Mouse (Mus musculus): ENCODE data around the gene Nphp1. TPM values are rescaled to one million over a fixed set of nuclear protein-coding genes. Genes with fewer than 3 reads are reported as not detected.

Gene Nphp1
- polyA plus RNA-seq, 1 experiment from 2014 or later: 34.2 TPM

- DNase-seq (ENCODE audit: low spot score): no peak
- Histone ChIP-seq H3K4me3 (ENCODE audit: low read depth, low read length) (no peak overlapping the region), H3K4me2 (ENCODE audit: low read depth, low read length) (no peak overlapping the region), H3K9me3 (replicated peaks; ENCODE audit: control insufficient read depth, low read length) (no peaks in the 10 kb centered on the region), H3K27me3 (ENCODE audit: control insufficient read depth, insufficient read depth, low read length) (no peaks in the 10 kb centered on the region), H3K9ac (replicated peaks; ENCODE audit: low read length) (no peak overlapping the region), H3K36me3 (replicated peaks; ENCODE audit: control insufficient read depth, insufficient read depth, low read depth, low read length) (no peaks in the 10 kb centered on the region), H3K27ac (replicated peaks; ENCODE audit: low read depth, low read length) (no peak overlapping the region), H3K4me1 (ENCODE audit: control insufficient read depth, insufficient read depth, low read length) (no peaks in the 10 kb centered on the region)
- 82% methylated on average over 5 of the region's 5 CpGs for WGBS
- ATAC-seq (replicated peaks; ENCODE audit: insufficient number of reproducible peaks, low FRiP score, low TSS enrichment, low read depth): no peak
Measured at GRCm38 (mm10) chr2:127759157-127759880, 29.4 kb downstream of the Nphp1 start.

GRCm38 (mm10) chr2:127757171-127757570 is 31.5 kb downstream of the Nphp1 start:
- DNase-seq (ENCODE audit: low spot score) (no peak), ATAC-seq (replicated peaks; ENCODE audit: insufficient number of reproducible peaks, low FRiP score, low TSS enrichment, low read depth) (no peak)
- H3K4me3 ChIP-seq (ENCODE audit: low read depth, low read length): no peak overlapping the region
- no peaks in the 10 kb centered on the region for H3K27me3 ChIP-seq (ENCODE audit: control insufficient read depth, insufficient read depth, low read length)
- no peaks in the 10 kb centered on the region for H3K4me1 ChIP-seq (ENCODE audit: control insufficient read depth, insufficient read depth, low read length)
- H3K36me3 ChIP-seq (replicated peaks; ENCODE audit: control insufficient read depth, insufficient read depth, low read depth, low read length): no peaks in the 10 kb centered on the region
- H3K27ac ChIP-seq (replicated peaks; ENCODE audit: low read depth, low read length): no peak overlapping the region
- H3K4me2 ChIP-seq (ENCODE audit: low read depth, low read length): no peak overlapping the region
- H3K9me3 ChIP-seq (replicated peaks; ENCODE audit: control insufficient read depth, low read length): no peaks in the 10 kb centered on the region
- 46% methylated on average over 8 of the region's 8 CpGs for WGBS
- no peak overlapping the region for H3K9ac ChIP-seq (replicated peaks; ENCODE audit: low read length)

- no peak for DNase-seq (ENCODE audit: low spot score)
- H3K27ac ChIP-seq (replicated peaks; ENCODE audit: low read depth, low read length): no peak overlapping the region
- no peaks in the 10 kb centered on the region for H3K9me3 ChIP-seq (replicated peaks; ENCODE audit: control insufficient read depth, low read length)
- ATAC-seq (replicated peaks; ENCODE audit: insufficient number of reproducible peaks, low FRiP score, low TSS enrichment, low read depth): no peak
- no peaks in the 10 kb centered on the region for H3K4me1 ChIP-seq (ENCODE audit: control insufficient read depth, insufficient read depth, low read length)
- no peak overlapping the region for H3K9ac ChIP-seq (replicated peaks; ENCODE audit: low read length)
- H3K4me3 ChIP-seq (ENCODE audit: low read depth, low read length): no peak overlapping the region
- no peak overlapping the region for H3K4me2 ChIP-seq (ENCODE audit: low read depth, low read length)
- H3K36me3 ChIP-seq (replicated peaks; ENCODE audit: control insufficient read depth, insufficient read depth, low read depth, low read length): no peaks in the 10 kb centered on the region
- H3K27me3 ChIP-seq (ENCODE audit: control insufficient read depth, insufficient read depth, low read length): no peaks in the 10 kb centered on the region
- WGBS: 97% methylated on average over 4 of the region's 4 CpGs
Measured at GRCm38 (mm10) chr2:127754113-127754512, 34.6 kb downstream of the Nphp1 start.

- ATAC-seq (replicated peaks; ENCODE audit: insufficient number of reproducible peaks, low FRiP score, low TSS enrichment, low read depth): no peak
- H3K4me3 ChIP-seq (ENCODE audit: low read depth, low read length): no peak overlapping the region
- WGBS: 85% methylated on average over 11 of the region's 11 CpGs
Measured at GRCm38 (mm10) chr2:127751849-127752610, 36.7 kb downstream of the Nphp1 start.

GRCm38 (mm10) chr2:127749376-127749775 is 39.3 kb downstream of the Nphp1 start:
- DNase-seq (ENCODE audit: low spot score) (no peak), ATAC-seq (replicated peaks; ENCODE audit: insufficient number of reproducible peaks, low FRiP score, low TSS enrichment, low read depth) (no peak)
- WGBS: 71% methylated on average over 1 of the region's 1 CpGs
- no peaks in the 10 kb centered on the region for H3K36me3 ChIP-seq (replicated peaks; ENCODE audit: control insufficient read depth, insufficient read depth, low read depth, low read length)
- no peaks in the 10 kb centered on the region for H3K4me1 ChIP-seq (ENCODE audit: control insufficient read depth, insufficient read depth, low read length)
- no peak overlapping the region for H3K4me3 ChIP-seq (ENCODE audit: low read depth, low read length)
- no peak overlapping the region for H3K9ac ChIP-seq (replicated peaks; ENCODE audit: low read length)
- no peaks in the 10 kb centered on the region for H3K9me3 ChIP-seq (replicated peaks; ENCODE audit: control insufficient read depth, low read length)
- H3K27ac ChIP-seq (replicated peaks; ENCODE audit: low read depth, low read length): no peak overlapping the region
- no peak overlapping the region for H3K4me2 ChIP-seq (ENCODE audit: low read depth, low read length)
- H3K27me3 ChIP-seq (ENCODE audit: control insufficient read depth, insufficient read depth, low read length): no peaks in the 10 kb centered on the region

More at GRCm38 (mm10) chr2:127751849-127752610, 36.7 kb downstream of the Nphp1 start:
- no peaks in the 10 kb centered on the region for H3K36me3 ChIP-seq (replicated peaks; ENCODE audit: control insufficient read depth, insufficient read depth, low read depth, low read length)
- no peak overlapping the region for H3K4me2 ChIP-seq (ENCODE audit: low read depth, low read length)
- DNase-seq (ENCODE audit: low spot score): no peak
- H3K27ac ChIP-seq (replicated peaks; ENCODE audit: low read depth, low read length): no peak overlapping the region
- H3K4me1 ChIP-seq (ENCODE audit: control insufficient read depth, insufficient read depth, low read length): no peaks in the 10 kb centered on the region
- H3K27me3 ChIP-seq (ENCODE audit: control insufficient read depth, insufficient read depth, low read length): no peaks in the 10 kb centered on the region
- H3K9ac ChIP-seq (replicated peaks; ENCODE audit: low read length): no peak overlapping the region
- H3K9me3 ChIP-seq (replicated peaks; ENCODE audit: control insufficient read depth, low read length): no peaks in the 10 kb centered on the region

GRCm38 (mm10) chr2:127748316-127748715 is 40.4 kb downstream of the Nphp1 start:
- no peaks in the 10 kb centered on the region for H3K36me3 ChIP-seq (replicated peaks; ENCODE audit: control insufficient read depth, insufficient read depth, low read depth, low read length)
- no peak for DNase-seq (ENCODE audit: low spot score)
- no peak overlapping the region for H3K4me3 ChIP-seq (ENCODE audit: low read depth, low read length)
- H3K4me2 ChIP-seq (ENCODE audit: low read depth, low read length): no peak overlapping the region
- no peaks in the 10 kb centered on the region for H3K27me3 ChIP-seq (ENCODE audit: control insufficient read depth, insufficient read depth, low read length)
- ATAC-seq (replicated peaks; ENCODE audit: insufficient number of reproducible peaks, low FRiP score, low TSS enrichment, low read depth): no peak
- H3K4me1 ChIP-seq (ENCODE audit: control insufficient read depth, insufficient read depth, low read length): no peaks in the 10 kb centered on the region
- 71% methylated on average over 7 of the region's 7 CpGs for WGBS
- no peak overlapping the region for H3K9ac ChIP-seq (replicated peaks; ENCODE audit: low read length)
- H3K27ac ChIP-seq (replicated peaks; ENCODE audit: low read depth, low read length): no peak overlapping the region
- no peaks in the 10 kb centered on the region for H3K9me3 ChIP-seq (replicated peaks; ENCODE audit: control insufficient read depth, low read length)

GRCm38 (mm10) chr2:127742637-127743036 is 46.1 kb downstream of the Nphp1 start:
- Histone ChIP-seq H3K4me3 (ENCODE audit: low read depth, low read length) (no peak overlapping the region), H3K9me3 (replicated peaks; ENCODE audit: control insufficient read depth, low read length) (no peaks in the 10 kb centered on the region), H3K27ac (replicated peaks; ENCODE audit: low read depth, low read length) (no peak overlapping the region), H3K4me1 (ENCODE audit: control insufficient read depth, insufficient read depth, low read length) (no peaks in the 10 kb centered on the region), H3K4me2 (ENCODE audit: low read depth, low read length) (no peak overlapping the region), H3K36me3 (replicated peaks; ENCODE audit: control insufficient read depth, insufficient read depth, low read depth, low read length) (no peaks in the 10 kb centered on the region), H3K9ac (replicated peaks; ENCODE audit: low read length) (no peak overlapping the region), H3K27me3 (ENCODE audit: control insufficient read depth, insufficient read depth, low read length) (no peaks in the 10 kb centered on the region)
- ATAC-seq (replicated peaks; ENCODE audit: insufficient number of reproducible peaks, low FRiP score, low TSS enrichment, low read depth) (no peak), DNase-seq (ENCODE audit: low spot score) (no peak)
- WGBS: 66% methylated on average over 3 of the region's 3 CpGs

All from embryonic facial prominence, embryonic 11.5 days (tissue).